Mouse (Mus musculus) olfactory bulb, adult 2 months (tissue): Measurements from ENCODE around the gene Klhdc3. TPM values are rescaled to one million over a fixed set of nuclear protein-coding genes. Genes with fewer than 3 reads are reported as not detected.

Source experiments
- H3K27ac ChIP-seq: fragments of 200-500 bp; 2 replicates; pipeline ENCODE4 v1.5.1; 2012; ENCODE audit warnings: low read depth, low read length; ENCODE audit not compliant: insufficient read depth
- H3K4me1 ChIP-seq: fragments of 200-500 bp; 2 replicates; pipeline ENCODE4 v1.6.1; 2012; ENCODE audit warnings: low read length; ENCODE audit not compliant: control insufficient read depth, insufficient read depth
- H3K4me3 ChIP-seq: fragments of 200-500 bp; 2 replicates; pipeline ENCODE4 v1.5.1; 2012; ENCODE audit warnings: mild to moderate bottlenecking, low read depth, low read length, moderate library complexity; ENCODE audit not compliant: insufficient read depth
- CTCF ChIP-seq: fragments of 200-500 bp; IDR thresholded peaks from 2 replicates; pipeline ENCODE4 v1.5.1; 2012; ENCODE audit warnings: low read depth, mild to moderate bottlenecking, low read length, moderate library complexity; ENCODE audit not compliant: insufficient read depth
- POLR2A ChIP-seq: fragments of 200-500 bp; IDR thresholded peaks from 2 replicates; pipeline ENCODE4 v1.6.1; 2012; ENCODE audit warnings: mild to moderate bottlenecking, low read depth, low read length, moderate library complexity; ENCODE audit not compliant: insufficient read depth
- WGBS: fragments of 180-500 bp; shearing (Covaris S2); methylation state at CpG from one replicate; pipeline ENCODE4 v1.1.7; 2018; 5-methylcytosine and 5-hydroxymethylcytosine counted together
- polyA plus RNA-seq: library from polyadenylated mRNA; stranded (reverse); fragments of >200 nt; gene quantifications from 2 replicates; pipeline ENCODE4 v1.2.4, GENCODE M21; 2012; ENCODE audit warnings: low replicate concordance; ENCODE audit not compliant: missing spikeins, insufficient read depth, insufficient read length

Klhdc3 gene
- polyA plus RNA-seq, 1 experiment = not detected

- H3K4me3 ChIP-seq = no peak overlapping the region
- TF ChIP-seq POLR2A = no peak
- no peak overlapping the region for H3K27ac ChIP-seq
- 89% methylated on average over 6 of the region's 6 CpGs for WGBS
- H3K4me1 ChIP-seq = peaks cover 8% of the 10 kb centered on the region
Measured at GRCm38 (mm10) chr17:46685913-46686312, 5.2 kb upstream of the Klhdc3 start.

- Histone ChIP-seq H3K27ac (no peak overlapping the region), H3K4me1 (peaks cover 21% of the 10 kb centered on the region), H3K4me3 (no peak overlapping the region)
- WGBS = 72% methylated on average over 16 of the region's 16 CpGs
- TF ChIP-seq CTCF (no peak), POLR2A (no peak)
Measured at GRCm38 (mm10) chr17:46682654-46683389, 2.1 kb upstream of the Klhdc3 start.

GRCm38 (mm10) chr17:46681466-46682118, 878 bp upstream of the Klhdc3 start:
- Histone ChIP-seq H3K27ac (no peak overlapping the region), H3K4me3 (peak overlapping the region; percentile 63), H3K4me1 (peaks cover 23% of the 10 kb centered on the region)
- whole genome bisulfite sequencing = 23% methylated on average over 12 of the region's 12 CpGs
- TF ChIP-seq POLR2A (no peak), CTCF (no peak)

GRCm38 (mm10) chr17:46679843-46680759, 613 bp downstream of the Klhdc3 start:
- under 1% methylated on average over 34 of the region's 34 CpGs for WGBS
- Histone ChIP-seq H3K4me1 (peaks cover 23% of the 10 kb centered on the region), H3K27ac (no peak overlapping the region; the same call in 1 of the 2 replicates), H3K4me3 (peak overlapping the region; percentile 99)
- TF ChIP-seq CTCF (0 out of 2 replicates have a peak, but pooled peaks have one; percentile 13), POLR2A (0 out of 2 replicates have a peak, but pooled peaks have one; percentile 9)

- no peak overlapping the region for H3K4me3 ChIP-seq
- TF ChIP-seq POLR2A = no peak
- TF ChIP-seq CTCF = no peak
- H3K4me1 ChIP-seq = peaks cover 28% of the 10 kb centered on the region
- no peak overlapping the region for H3K27ac ChIP-seq
- WGBS = 60% methylated on average over 9 of the region's 9 CpGs
Measured at GRCm38 (mm10) chr17:46678911-46679310, 1.8 kb downstream of the Klhdc3 start.

- H3K27ac ChIP-seq = no peak within 1 kb of the TSS
- H3K4me3 ChIP-seq = no peak within 1 kb of the TSS
- peaks cover 28% of the 10 kb centered on the region for H3K4me1 ChIP-seq
- TF ChIP-seq CTCF = no peak
- TF ChIP-seq POLR2A = no peak
- 78% methylated on average over 9 of the region's 9 CpGs for WGBS
Measured at GRCm38 (mm10) chr17:46678416-46678815, 2.3 kb downstream of the Klhdc3 start, which contains the start of gene Mea1. TSS of gene Mea1 (plus strand) at chr17:46678793.

GRCm38 (mm10) chr17:46674530-46675283, 6.0 kb downstream of the Klhdc3 start:
- peaks cover 24% of the 10 kb centered on the region for H3K4me1 ChIP-seq
- peak overlapping the region; percentile 27 for H3K4me3 ChIP-seq
- WGBS = 16% methylated on average over 15 of the region's 15 CpGs
- H3K27ac ChIP-seq = peak overlapping the region; percentile 10; the same call in 1 of the 2 replicates
- TF ChIP-seq POLR2A (no peak), CTCF (no peak)
